Mouse (Mus musculus): ENCODE measurements around the gene Fam240a. TPM values are rescaled to one million over a fixed set of nuclear protein-coding genes. Genes with fewer than 3 reads are reported as not detected.

Fam240a gene
- polyA plus RNA-seq, 1 experiment from 2014 or later = not detected

- H3K9ac ChIP-seq (ENCODE audit: low read length) = no peak overlapping the region
- no peaks in the 10 kb centered on the region for H3K4me1 ChIP-seq (ENCODE audit: control insufficient read depth, insufficient read depth, low read length)
- H3K27ac ChIP-seq (ENCODE audit: low read depth, low read length) = no peak overlapping the region
- no peaks in the 10 kb centered on the region for H3K27me3 ChIP-seq (ENCODE audit: control insufficient read depth, insufficient read depth, low read length)
- H3K36me3 ChIP-seq (ENCODE audit: control insufficient read depth, insufficient read depth, low read length) = no peaks in the 10 kb centered on the region
- ATAC-seq (ENCODE audit: insufficient read depth, low FRiP score, low TSS enrichment) (no peak), DNase-seq (ENCODE audit: low spot score) (no peak)
- no peak overlapping the region for H3K4me3 ChIP-seq (ENCODE audit: low read depth, low read length)
- no peak overlapping the region for H3K4me2 ChIP-seq (ENCODE audit: low read depth)
- WGBS = 79% methylated on average over 4 of the region's 4 CpGs
- no peaks in the 10 kb centered on the region for H3K9me3 ChIP-seq (ENCODE audit: control insufficient read depth, low read length)
Measured at GRCm38 (mm10) chr9:110907838-110908630, 8.6 kb downstream of the Fam240a start.

- H3K9ac ChIP-seq (ENCODE audit: low read length) = no peak overlapping the region
- no peak for DNase-seq (ENCODE audit: low spot score)
- H3K9me3 ChIP-seq (ENCODE audit: control insufficient read depth, low read length) = no peaks in the 10 kb centered on the region
- H3K36me3 ChIP-seq (ENCODE audit: control insufficient read depth, insufficient read depth, low read length) = no peaks in the 10 kb centered on the region
- no peaks in the 10 kb centered on the region for H3K27me3 ChIP-seq (ENCODE audit: control insufficient read depth, insufficient read depth, low read length)
- H3K27ac ChIP-seq (ENCODE audit: low read depth, low read length) = no peak overlapping the region
- H3K4me1 ChIP-seq (ENCODE audit: control insufficient read depth, insufficient read depth, low read length) = no peaks in the 10 kb centered on the region
- no peak overlapping the region for H3K4me2 ChIP-seq (ENCODE audit: low read depth)
- H3K4me3 ChIP-seq (ENCODE audit: low read depth, low read length) = no peak overlapping the region
- 90% methylated on average over 11 of the region's 11 CpGs for WGBS
- no peak for ATAC-seq (ENCODE audit: insufficient read depth, low FRiP score, low TSS enrichment)
Measured at GRCm38 (mm10) chr9:110907201-110907837, 9.3 kb downstream of the Fam240a start.

GRCm38 (mm10) chr9:110902271-110902670 is 14.4 kb downstream of the Fam240a start:
- 91% methylated on average over 4 of the region's 4 CpGs for WGBS
- no peak overlapping the region for H3K4me2 ChIP-seq (ENCODE audit: low read depth)
- H3K36me3 ChIP-seq (ENCODE audit: control insufficient read depth, insufficient read depth, low read length) = no peaks in the 10 kb centered on the region
- no peaks in the 10 kb centered on the region for H3K9me3 ChIP-seq (ENCODE audit: control insufficient read depth, low read length)
- H3K4me1 ChIP-seq (ENCODE audit: control insufficient read depth, insufficient read depth, low read length) = no peaks in the 10 kb centered on the region
- no peak for ATAC-seq (ENCODE audit: insufficient read depth, low FRiP score, low TSS enrichment)
- H3K27ac ChIP-seq (ENCODE audit: low read depth, low read length) = no peak overlapping the region
- no peak for DNase-seq (ENCODE audit: low spot score)
- H3K9ac ChIP-seq (ENCODE audit: low read length) = no peak overlapping the region
- no peak overlapping the region for H3K4me3 ChIP-seq (ENCODE audit: low read depth, low read length)
- no peaks in the 10 kb centered on the region for H3K27me3 ChIP-seq (ENCODE audit: control insufficient read depth, insufficient read depth, low read length)

- Histone ChIP-seq H3K27ac (ENCODE audit: low read depth, low read length) (no peak overlapping the region), H3K4me2 (ENCODE audit: low read depth) (no peak overlapping the region), H3K4me3 (ENCODE audit: low read depth, low read length) (no peak overlapping the region), H3K27me3 (ENCODE audit: control insufficient read depth, insufficient read depth, low read length) (no peaks in the 10 kb centered on the region), H3K9ac (ENCODE audit: low read length) (no peak overlapping the region), H3K4me1 (ENCODE audit: control insufficient read depth, insufficient read depth, low read length) (no peaks in the 10 kb centered on the region), H3K9me3 (ENCODE audit: control insufficient read depth, low read length) (no peaks in the 10 kb centered on the region), H3K36me3 (ENCODE audit: control insufficient read depth, insufficient read depth, low read length) (no peaks in the 10 kb centered on the region)
- 84% methylated on average over 6 of the region's 6 CpGs for WGBS
- ATAC-seq (ENCODE audit: insufficient read depth, low FRiP score, low TSS enrichment) = no peak
- no peak for DNase-seq (ENCODE audit: low spot score)
Measured at GRCm38 (mm10) chr9:110901204-110901603, 15.5 kb downstream of the Fam240a start.

GRCm38 (mm10) chr9:110899451-110900008 is 17.1 kb downstream of the Fam240a start:
- no peaks in the 10 kb centered on the region for H3K9me3 ChIP-seq (ENCODE audit: control insufficient read depth, low read length)
- WGBS = 69% methylated on average over 10 of the region's 10 CpGs
- H3K36me3 ChIP-seq (ENCODE audit: control insufficient read depth, insufficient read depth, low read length) = no peaks in the 10 kb centered on the region
- no peak overlapping the region for H3K4me2 ChIP-seq (ENCODE audit: low read depth)
- no peaks in the 10 kb centered on the region for H3K27me3 ChIP-seq (ENCODE audit: control insufficient read depth, insufficient read depth, low read length)
- no peak overlapping the region for H3K4me3 ChIP-seq (ENCODE audit: low read depth, low read length)
- no peak overlapping the region for H3K9ac ChIP-seq (ENCODE audit: low read length)
- H3K27ac ChIP-seq (ENCODE audit: low read depth, low read length) = no peak overlapping the region
- no peak for DNase-seq (ENCODE audit: low spot score)
- ATAC-seq (ENCODE audit: insufficient read depth, low FRiP score, low TSS enrichment) = no peak
- no peaks in the 10 kb centered on the region; the same call in 1 of the 2 replicates for H3K4me1 ChIP-seq (ENCODE audit: control insufficient read depth, insufficient read depth, low read length)

GRCm38 (mm10) chr9:110896595-110896994 is 20.1 kb downstream of the Fam240a start:
- peak overlapping the region; percentile 4; the same call in 1 of the 2 replicates for H3K4me2 ChIP-seq (ENCODE audit: low read depth)
- H3K9me3 ChIP-seq (ENCODE audit: control insufficient read depth, low read length) = no peaks in the 10 kb centered on the region
- ATAC-seq (ENCODE audit: insufficient read depth, low FRiP score, low TSS enrichment) (peak; percentile 45; the same call in 1 of the 2 replicates), DNase-seq (ENCODE audit: low spot score) (peak; percentile 46)
- no peak overlapping the region for H3K9ac ChIP-seq (ENCODE audit: low read length)
- H3K4me1 ChIP-seq (ENCODE audit: control insufficient read depth, insufficient read depth, low read length) = no peaks in the 10 kb centered on the region; the same call in 1 of the 2 replicates
- H3K27me3 ChIP-seq (ENCODE audit: control insufficient read depth, insufficient read depth, low read length) = no peaks in the 10 kb centered on the region
- 4% methylated on average over 6 of the region's 6 CpGs for WGBS
- no peak overlapping the region for H3K4me3 ChIP-seq (ENCODE audit: low read depth, low read length)
- H3K27ac ChIP-seq (ENCODE audit: low read depth, low read length) = no peak overlapping the region
- no peaks in the 10 kb centered on the region for H3K36me3 ChIP-seq (ENCODE audit: control insufficient read depth, insufficient read depth, low read length)

GRCm38 (mm10) chr9:110895994-110896393 is 20.7 kb downstream of the Fam240a start:
- Histone ChIP-seq H3K9me3 (ENCODE audit: control insufficient read depth, low read length) (no peaks in the 10 kb centered on the region), H3K27me3 (ENCODE audit: control insufficient read depth, insufficient read depth, low read length) (no peaks in the 10 kb centered on the region), H3K4me2 (ENCODE audit: low read depth) (peak overlapping the region; percentile 4; the same call in 1 of the 2 replicates), H3K9ac (ENCODE audit: low read length) (no peak overlapping the region), H3K27ac (ENCODE audit: low read depth, low read length) (no peak overlapping the region), H3K4me1 (ENCODE audit: control insufficient read depth, insufficient read depth, low read length) (no peaks in the 10 kb centered on the region; the same call in 1 of the 2 replicates), H3K4me3 (ENCODE audit: low read depth, low read length) (no peak overlapping the region), H3K36me3 (ENCODE audit: control insufficient read depth, insufficient read depth, low read length) (no peaks in the 10 kb centered on the region)
- DNase-seq (ENCODE audit: low spot score) (no peak), ATAC-seq (ENCODE audit: insufficient read depth, low FRiP score, low TSS enrichment) (0 out of 2 replicates have a peak, but pooled peaks have one; percentile 31)
- WGBS = 13% methylated on average over 7 of the region's 7 CpGs

- H3K9ac ChIP-seq (ENCODE audit: low read length) = no peak overlapping the region
- ATAC-seq (ENCODE audit: insufficient read depth, low FRiP score, low TSS enrichment) (no peak), DNase-seq (ENCODE audit: low spot score) (no peak)
- H3K9me3 ChIP-seq (ENCODE audit: control insufficient read depth, low read length) = no peaks in the 10 kb centered on the region
- H3K4me2 ChIP-seq (ENCODE audit: low read depth) = no peak overlapping the region
- H3K27me3 ChIP-seq (ENCODE audit: control insufficient read depth, insufficient read depth, low read length) = no peaks in the 10 kb centered on the region
- WGBS = 50% methylated on average over 5 of the region's 5 CpGs
- no peak overlapping the region for H3K27ac ChIP-seq (ENCODE audit: low read depth, low read length)
- H3K4me1 ChIP-seq (ENCODE audit: control insufficient read depth, insufficient read depth, low read length) = no peaks in the 10 kb centered on the region; the same call in 1 of the 2 replicates
- H3K36me3 ChIP-seq (ENCODE audit: control insufficient read depth, insufficient read depth, low read length) = no peaks in the 10 kb centered on the region
- no peak overlapping the region for H3K4me3 ChIP-seq (ENCODE audit: low read depth, low read length)
Measured at GRCm38 (mm10) chr9:110895507-110895906, 21.2 kb downstream of the Fam240a start.

All from neural tube, embryonic 11.5 days (tissue).